Mouse (Mus musculus) right cerebral cortex, postnatal 25 days (tissue): ENCODE data around the gene 1700011L22Rik.

Experiments used
- DNase-seq: peaks from one replicate; pipeline ENCODE4 v3.0.0; 2022

1700011L22Rik gene

GRCm38 (mm10) chr8:79162533-79163308 is 85.6 kb downstream of the 1700011L22Rik start:
- no peak for DNase-seq

DNA sequence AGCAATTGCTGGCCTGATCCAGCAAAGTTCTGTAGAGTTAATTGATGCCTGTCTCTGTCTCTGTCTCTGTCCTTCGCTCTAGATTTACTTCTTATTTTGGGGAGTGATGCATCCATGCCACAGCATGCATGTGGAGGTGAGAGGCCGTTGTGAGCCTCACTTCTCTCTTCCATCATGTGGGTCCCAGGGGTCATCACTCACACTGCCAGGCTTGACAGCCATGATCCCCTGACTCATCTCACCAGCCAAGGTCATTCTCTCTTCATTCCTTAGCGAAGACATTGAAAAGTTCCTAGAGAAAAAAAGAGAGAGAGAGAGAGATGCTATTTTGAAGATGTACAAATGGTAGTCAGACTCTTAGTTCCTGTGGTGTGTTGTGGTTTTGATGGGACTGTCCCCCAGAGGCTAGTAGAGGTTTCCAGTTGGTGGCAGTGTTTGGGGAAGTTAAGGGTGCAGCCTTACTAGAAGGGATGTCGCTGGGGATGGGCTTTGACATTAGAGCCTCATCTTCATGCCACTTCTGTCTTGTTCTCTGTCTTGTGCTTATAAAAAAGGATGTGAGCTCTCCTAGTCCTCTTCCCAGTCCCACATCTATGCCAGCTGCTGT is 87.1 kb downstream of the 1700011L22Rik start:
- no peak for DNase-seq
